Mouse (Mus musculus) forebrain, embryonic 13.5 days (tissue): ENCODE data around the gene Ncan. TPM values are rescaled to one million over a fixed set of nuclear protein-coding genes. Genes with fewer than 3 reads are reported as not detected.

ENCODE experiments used
- ATAC-seq: fragments of 200-750 bp; cut with Nextera tagmentation; 2 replicates; pipeline ENCODE4 v1.8.0; 2017
- H3K27ac ChIP-seq: fragments of 300-500 bp; sonication (generic); 2 replicates; pipeline ENCODE4 v1.5.1; 2015; ENCODE audit warnings: inconsistent platforms, mild to moderate bottlenecking, moderate library complexity
- H3K27me3 ChIP-seq: fragments of 300-500 bp; sonication (generic); 2 replicates; pipeline ENCODE4 v1.6.1; 2015; ENCODE audit warnings: mild to moderate bottlenecking, inconsistent platforms
- H3K36me3 ChIP-seq: fragments of 300-500 bp; sonication (generic); 2 replicates; pipeline ENCODE4 v1.6.1; 2015; ENCODE audit warnings: mild to moderate bottlenecking, inconsistent platforms; ENCODE audit not compliant: poor library complexity, severe bottlenecking
- H3K4me1 ChIP-seq: fragments of 300-500 bp; sonication (generic); 2 replicates; pipeline ENCODE4 v1.6.1; 2015; ENCODE audit warnings: inconsistent platforms
- H3K4me2 ChIP-seq: fragments of 300-500 bp; sonication (generic); 2 replicates; pipeline ENCODE4 v1.6.1; 2015; ENCODE audit warnings: inconsistent platforms, mild to moderate bottlenecking, moderate library complexity
- H3K4me3 ChIP-seq: fragments of 300-500 bp; sonication (generic); 2 replicates; pipeline ENCODE4 v1.5.1; 2015; ENCODE audit warnings: mild to moderate bottlenecking, inconsistent platforms
- H3K9ac ChIP-seq: fragments of 300-500 bp; sonication (generic); 2 replicates; pipeline ENCODE4 v1.6.1; 2015; ENCODE audit warnings: mild to moderate bottlenecking, inconsistent platforms
- H3K9me3 ChIP-seq: fragments of 300-500 bp; sonication (generic); replicated peaks from 2 replicates; pipeline ENCODE4 v1.6.1; 2016; ENCODE audit warnings: inconsistent platforms
- WGBS: fragments of 180-500 bp; shearing (Covaris S2); methylation state at CpG from one replicate; pipeline ENCODE4 v1.1.7; 2015; 5-methylcytosine and 5-hydroxymethylcytosine counted together
- polyA plus RNA-seq: library from polyadenylated mRNA; unstranded; fragments of >200 nt; fragmentation: Nextera tagmentation; extraction: Ambion mirVana; gene quantifications from 2 replicates; pipeline ENCODE4 v1.2.1, GENCODE M21; 2015

Gene Ncan
- 100 and 102 TPM in 2 replicates for polyA plus RNA-seq

- H3K4me2 ChIP-seq = peak within 1 kb of the TSS; percentile 88
- H3K36me3 ChIP-seq = peaks cover 14% of the 10 kb centered on the region
- peak; percentile 76 for ATAC-seq
- H3K27ac ChIP-seq = peak within 1 kb of the TSS; percentile 99
- WGBS = 2% methylated on average over 19 of the region's 19 CpGs
- peaks cover 15% of the 10 kb centered on the region; the same call in 1 of the 2 replicates for H3K27me3 ChIP-seq
- peak within 1 kb of the TSS; percentile 69 for H3K4me3 ChIP-seq
- H3K9ac ChIP-seq = peak within 1 kb of the TSS; percentile 95
- no peaks in the 10 kb centered on the region for H3K9me3 ChIP-seq
- peaks cover 36% of the 10 kb centered on the region for H3K4me1 ChIP-seq
Observed at GRCm38 (mm10) chr8:70120667-70121066, at the start of gene Ncan. TSS of gene Ncan (minus strand) at chr8:70120873.

DNA sequence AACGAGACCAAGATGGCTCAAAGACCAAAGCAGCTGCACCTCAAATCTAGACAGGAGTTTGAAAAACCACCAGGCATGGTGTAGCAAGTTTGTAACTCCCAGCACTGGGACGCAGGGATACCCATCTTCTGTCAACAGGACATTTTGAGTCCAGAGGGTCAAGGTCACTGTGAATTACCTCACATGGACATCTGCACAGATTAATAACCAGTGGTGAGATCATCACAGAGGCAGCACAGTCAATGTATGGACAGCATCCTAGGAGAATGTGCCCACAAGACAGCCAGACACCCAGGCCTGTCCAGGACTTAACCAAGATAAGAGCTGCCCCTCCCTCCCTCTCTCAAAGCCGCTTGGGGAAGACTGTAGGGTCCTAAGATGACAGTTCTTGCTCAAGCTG, 49.4 kb upstream of the Ncan start:
- Histone ChIP-seq H3K27me3 (peaks cover 14% of the 10 kb centered on the region), H3K9ac (no peak overlapping the region), H3K4me2 (no peak overlapping the region), H3K27ac (no peak overlapping the region), H3K4me1 (peaks cover 20% of the 10 kb centered on the region), H3K4me3 (no peak overlapping the region), H3K9me3 (no peaks in the 10 kb centered on the region), H3K36me3 (0 out of 2 replicates have a peak, but pooled peaks cover 4% of the 10 kb centered on the region)
- ATAC-seq = no peak
- 84% methylated on average over 3 of the region's 3 CpGs for WGBS

GRCm38 (mm10) chr8:70166504-70167110, 45.9 kb upstream of the Ncan start:
- 0 out of 2 replicates have a peak overlapping the region, but pooled peaks have one; percentile 10 for H3K9ac ChIP-seq
- WGBS = 5% methylated on average over 21 of the region's 21 CpGs

GRCm38 (mm10) chr8:70163316-70163715, 42.6 kb upstream of the Ncan start:
- Histone ChIP-seq H3K27ac (no peak overlapping the region), H3K4me2 (no peak overlapping the region), H3K4me1 (peaks cover 5% of the 10 kb centered on the region), H3K4me3 (no peak overlapping the region), H3K36me3 (no peaks in the 10 kb centered on the region), H3K9ac (no peak overlapping the region), H3K27me3 (peaks cover 15% of the 10 kb centered on the region), H3K9me3 (no peaks in the 10 kb centered on the region)
- 86% methylated on average over 3 of the region's 3 CpGs for WGBS
- no peak for ATAC-seq

More at GRCm38 (mm10) chr8:70166504-70167110, 45.9 kb upstream of the Ncan start:
- Histone ChIP-seq H3K36me3 (no peaks in the 10 kb centered on the region), H3K4me1 (peaks cover 3% of the 10 kb centered on the region; the same call in 1 of the 2 replicates), H3K27ac (no peak overlapping the region), H3K9me3 (no peaks in the 10 kb centered on the region), H3K4me3 (peak overlapping the region; percentile 24; the same call in 1 of the 2 replicates), H3K27me3 (peaks cover 17% of the 10 kb centered on the region), H3K4me2 (peak overlapping the region; percentile 54)
- peak; percentile 89 for ATAC-seq

- H3K27me3 ChIP-seq = 0 out of 2 replicates have a peak, but pooled peaks cover 6% of the 10 kb centered on the region
- WGBS = 68% methylated on average over 13 of the region's 13 CpGs
- H3K4me3 ChIP-seq = no peak overlapping the region
- H3K27ac ChIP-seq = no peak overlapping the region
- peaks cover 4% of the 10 kb centered on the region for H3K4me1 ChIP-seq
- H3K9me3 ChIP-seq = no peaks in the 10 kb centered on the region
- no peaks in the 10 kb centered on the region for H3K36me3 ChIP-seq
- no peak overlapping the region for H3K9ac ChIP-seq
- H3K4me2 ChIP-seq = no peak overlapping the region
- ATAC-seq = no peak
Observed at GRCm38 (mm10) chr8:70160015-70160414, 39.3 kb upstream of the Ncan start.

DNA sequence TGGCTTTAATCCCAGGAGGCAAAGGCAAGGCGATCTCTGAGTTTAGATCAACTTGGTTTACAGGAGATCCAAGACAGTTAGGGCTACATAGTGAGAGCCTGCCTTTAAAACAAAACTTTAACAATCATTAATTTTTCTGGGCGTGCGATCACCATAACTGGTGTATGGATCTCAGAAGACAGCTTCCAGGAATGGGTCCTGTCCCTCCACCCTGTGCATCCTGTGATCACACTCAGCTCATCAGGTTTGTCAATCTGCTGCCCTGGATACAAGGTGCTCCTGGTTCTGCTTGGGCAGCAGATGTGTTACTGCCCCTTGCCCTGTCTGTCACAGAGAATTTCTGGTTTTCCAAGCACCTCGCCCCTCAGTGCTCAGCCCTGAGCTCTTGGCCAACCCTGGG, 38.5 kb upstream of the Ncan start:
- Histone ChIP-seq H3K36me3 (no peaks in the 10 kb centered on the region), H3K27ac (no peak overlapping the region), H3K9ac (no peak overlapping the region), H3K27me3 (0 out of 2 replicates have a peak, but pooled peaks cover 4% of the 10 kb centered on the region), H3K9me3 (no peaks in the 10 kb centered on the region), H3K4me3 (no peak overlapping the region), H3K4me1 (peaks cover 4% of the 10 kb centered on the region), H3K4me2 (no peak overlapping the region)
- WGBS = 91% methylated on average over 4 of the region's 4 CpGs
- no peak for ATAC-seq

- peaks cover 4% of the 10 kb centered on the region; the same call in 1 of the 2 replicates for H3K27me3 ChIP-seq
- H3K4me1 ChIP-seq = peaks cover 4% of the 10 kb centered on the region
- peak overlapping the region; percentile 48 for H3K4me3 ChIP-seq
- peak; percentile 96 for ATAC-seq
- H3K9me3 ChIP-seq = no peaks in the 10 kb centered on the region
- peak overlapping the region; percentile 71 for H3K4me2 ChIP-seq
- H3K36me3 ChIP-seq = no peaks in the 10 kb centered on the region
- H3K9ac ChIP-seq = peak overlapping the region; percentile 64
- no peak overlapping the region for H3K27ac ChIP-seq
- 13% methylated on average over 38 of the region's 40 CpGs for WGBS
Observed at GRCm38 (mm10) chr8:70158069-70158853, 37.6 kb upstream of the Ncan start.

- Histone ChIP-seq H3K4me1 (peaks cover 5% of the 10 kb centered on the region), H3K4me3 (no peak overlapping the region), H3K9ac (no peak overlapping the region; the same call in 1 of the 2 replicates), H3K4me2 (no peak overlapping the region), H3K27me3 (peaks cover 4% of the 10 kb centered on the region; the same call in 1 of the 2 replicates), H3K36me3 (no peaks in the 10 kb centered on the region), H3K9me3 (no peaks in the 10 kb centered on the region), H3K27ac (no peak overlapping the region)
- 96% methylated on average over 1 of the region's 1 CpGs for WGBS
- no peak for ATAC-seq
Observed at GRCm38 (mm10) chr8:70157240-70157800, 36.6 kb upstream of the Ncan start.

GRCm38 (mm10) chr8:70152537-70153257, 32.0 kb upstream of the Ncan start:
- WGBS = 12% methylated on average over 22 of the region's 22 CpGs
- Histone ChIP-seq H3K9ac (no peak overlapping the region), H3K4me2 (peak overlapping the region; percentile 48), H3K9me3 (no peaks in the 10 kb centered on the region), H3K36me3 (no peaks in the 10 kb centered on the region), H3K27ac (no peak overlapping the region), H3K4me1 (peaks cover 7% of the 10 kb centered on the region; the same call in 1 of the 2 replicates), H3K27me3 (peaks cover 8% of the 10 kb centered on the region; the same call in 1 of the 2 replicates), H3K4me3 (no peak overlapping the region; the same call in 1 of the 2 replicates)
- peak; percentile 96 for ATAC-seq

DNA sequence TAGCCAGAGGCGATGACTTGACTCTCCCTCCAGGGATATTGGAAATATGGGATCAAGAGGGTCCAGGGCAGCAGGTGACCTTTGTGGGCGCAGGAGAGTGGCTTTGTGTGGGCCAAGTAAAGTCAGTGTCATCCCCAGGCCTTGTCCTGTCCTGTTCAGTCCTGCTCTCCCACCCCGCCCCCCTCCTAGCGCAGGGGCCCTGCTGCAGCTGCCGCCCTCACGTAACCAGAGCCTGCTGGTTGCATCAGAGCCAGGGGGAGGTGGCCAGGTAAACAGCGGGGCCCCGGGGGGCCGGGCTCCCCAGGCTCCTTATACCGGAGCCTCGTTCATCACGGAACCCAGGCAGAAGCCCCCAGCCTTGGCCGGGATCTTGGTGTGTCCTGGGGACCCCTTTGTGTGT, 29.5 kb upstream of the Ncan start:
- H3K27me3 ChIP-seq = peaks cover 4% of the 10 kb centered on the region; the same call in 1 of the 2 replicates
- 19% methylated on average over 13 of the region's 13 CpGs for WGBS
- no peak overlapping the region for H3K9ac ChIP-seq
- peaks cover 23% of the 10 kb centered on the region for H3K36me3 ChIP-seq
- no peak for ATAC-seq
- no peak overlapping the region for H3K4me3 ChIP-seq
- peaks cover 7% of the 10 kb centered on the region; the same call in 1 of the 2 replicates for H3K4me1 ChIP-seq
- no peaks in the 10 kb centered on the region for H3K9me3 ChIP-seq
- H3K27ac ChIP-seq = no peak overlapping the region
- H3K4me2 ChIP-seq = no peak overlapping the region
